In genomic region chr13:109243160-109243559, GRCm38 (mm10) we compare ENCODE assay signal across 13 mouse cellular contexts.
DNase-seq lines count a peak whose midpoint lies in the region; ATAC-seq and TF ChIP-seq lines count a peak whose summit lies in the region.
"Had no signal": no experiment of that assay in that cellular context is flagged by ENCODE, and none has a peak within 500 bp of the region (broad histone marks: within the 10 kb centered on the region; RNA-seq: fewer than 3 reads in every experiment).

No protein-coding gene starts in this region.

- no peak for DNase-seq in forebrain, embryonic 10.5 days (ENCODE audit: extremely low spot score, low spot score)
- no peak for DNase-seq in neural tube, embryonic 10.5 days (ENCODE audit: extremely low spot score, low spot score)
- peak; percentile 79 for DNase-seq in lung, postnatal 0 days (ENCODE audit: low spot score)
- no peak for DNase-seq in layer of hippocampus, adult 18-20 months (ENCODE audit: low spot score in 2 of 2)
- DNase-seq in right cerebral cortex, postnatal 14 days = no peak
- no peak for DNase-seq in thymus, postnatal 25 days
- DNase-seq: cerebellum, adult 9-10 months; kidney, adult 18-20 months; thymus, postnatal 14 days had no signal

- no peak overlapping the region for H3K4me2 ChIP-seq in forebrain, embryonic 12.5 days
- no peak overlapping the region for H3K4me2 ChIP-seq in neural tube, embryonic 12.5 days (replicated peaks)
- H3K4me2 ChIP-seq in lung, postnatal 0 days (replicated peaks; ENCODE audit: low read depth, low read length) = no peak overlapping the region
- H3K4me2 ChIP-seq: embryonic facial prominence, embryonic 13.5 days had no signal

- H3K27ac ChIP-seq in forebrain, embryonic 12.5 days = no peak overlapping the region
- H3K27ac ChIP-seq in forebrain, embryonic 10.5 days = no peak overlapping the region
- H3K27ac ChIP-seq in neural tube, embryonic 12.5 days = no peak overlapping the region
- H3K27ac ChIP-seq in lung, postnatal 0 days (ENCODE audit: low read length) = peak overlapping the region; percentile 60
- H3K27ac ChIP-seq: embryonic facial prominence, embryonic 13.5 days; hindbrain, embryonic 10.5 days had no signal

- ATAC-seq in forebrain, embryonic 12.5 days (ENCODE audit: low FRiP score) = peak; percentile 24; the same call in 1 of the 2 replicates
- peak; percentile 41; the same call in 1 of the 2 replicates for ATAC-seq in neural tube, embryonic 12.5 days (ENCODE audit: low FRiP score, low read depth)
- ATAC-seq in lung, postnatal 0 days = peak; percentile 55

- TF ChIP-seq EP300 in lung, postnatal 0 days (IDR thresholded peaks at IDR 0.05) = no peak

- no peak overlapping the region for H3K4me3 ChIP-seq in forebrain, embryonic 12.5 days (replicated peaks)
- no peak overlapping the region for H3K4me3 ChIP-seq in forebrain, embryonic 10.5 days
- no peak overlapping the region for H3K4me3 ChIP-seq in neural tube, embryonic 12.5 days
- H3K4me3 ChIP-seq in lung, postnatal 0 days (ENCODE audit: low read depth, low read length) = no peak overlapping the region
- H3K4me3 ChIP-seq: embryonic facial prominence, embryonic 13.5 days; hindbrain, embryonic 10.5 days had no signal

- H3K9me3 ChIP-seq in forebrain, embryonic 12.5 days = no peaks in the 10 kb centered on the region
- H3K9me3 ChIP-seq in forebrain, embryonic 10.5 days = no peaks in the 10 kb centered on the region
- H3K9me3 ChIP-seq in neural tube, embryonic 12.5 days = no peaks in the 10 kb centered on the region
- H3K9me3 ChIP-seq in lung, postnatal 0 days (ENCODE audit: low read length) = no peaks in the 10 kb centered on the region
- H3K9me3 ChIP-seq: embryonic facial prominence, embryonic 13.5 days; hindbrain, embryonic 10.5 days had no signal

- H3K27me3 ChIP-seq in forebrain, embryonic 12.5 days = no peaks in the 10 kb centered on the region
- H3K27me3 ChIP-seq in forebrain, embryonic 10.5 days (ENCODE audit: poor library complexity, severe bottlenecking) = no peaks in the 10 kb centered on the region
- H3K27me3 ChIP-seq in neural tube, embryonic 12.5 days (replicated peaks) = no peaks in the 10 kb centered on the region
- H3K27me3 ChIP-seq in lung, postnatal 0 days (replicated peaks; ENCODE audit: insufficient read depth, low read length) = no peaks in the 10 kb centered on the region
- H3K27me3 ChIP-seq: embryonic facial prominence, embryonic 13.5 days had no signal

- no peak overlapping the region for H3K9ac ChIP-seq in forebrain, embryonic 12.5 days
- no peak overlapping the region for H3K9ac ChIP-seq in neural tube, embryonic 12.5 days
- no peak overlapping the region for H3K9ac ChIP-seq in lung, postnatal 0 days (replicated peaks; ENCODE audit: low read depth)
- H3K9ac ChIP-seq: embryonic facial prominence, embryonic 13.5 days had no signal

- no peaks in the 10 kb centered on the region for H3K36me3 ChIP-seq in forebrain, embryonic 12.5 days (replicated peaks)
- H3K36me3 ChIP-seq in forebrain, embryonic 10.5 days (replicated peaks) = no peaks in the 10 kb centered on the region
- H3K36me3 ChIP-seq in neural tube, embryonic 12.5 days = no peaks in the 10 kb centered on the region
- no peaks in the 10 kb centered on the region for H3K36me3 ChIP-seq in lung, postnatal 0 days (ENCODE audit: insufficient read depth, low read length)
- H3K36me3 ChIP-seq: embryonic facial prominence, embryonic 13.5 days; hindbrain, embryonic 10.5 days had no signal

- TF ChIP-seq CTCF in lung, postnatal 0 days (IDR thresholded peaks at IDR 0.05) = no peak

- H3K4me1 ChIP-seq in forebrain, embryonic 12.5 days = no peaks in the 10 kb centered on the region; the same call in 1 of the 2 replicates
- peaks cover 21% of the 10 kb centered on the region for H3K4me1 ChIP-seq in forebrain, embryonic 10.5 days
- no peaks in the 10 kb centered on the region for H3K4me1 ChIP-seq in neural tube, embryonic 12.5 days
- no peaks in the 10 kb centered on the region for H3K4me1 ChIP-seq in lung, postnatal 0 days (ENCODE audit: insufficient read depth, low read depth, low read length)

- 57% methylated on average over 3 of the region's 3 CpGs for WGBS in forebrain, embryonic 12.5 days
- WGBS in forebrain, embryonic 10.5 days = 74% methylated on average over 3 of the region's 3 CpGs
- WGBS in neural tube, embryonic 12.5 days = 53% methylated on average over 3 of the region's 3 CpGs
- 52% methylated on average over 3 of the region's 3 CpGs for WGBS in lung, postnatal 0 days
